Mouse (Mus musculus) MEL (cell line): Measurements from ENCODE around the gene Gdpd3. TPM values are rescaled to one million over a fixed set of nuclear protein-coding genes. Genes with fewer than 3 reads are reported as not detected.

Source experiments
- DNase-seq: peaks from one replicate; pipeline ENCODE4 v3.0.0; 2011; ENCODE audit warnings: low read depth, low spot score
- H3K27ac ChIP-seq: 2 replicates; pipeline ENCODE4 v1.5.1; 2012; ENCODE audit warnings: low read depth, mild to moderate bottlenecking, control low read depth, low read length, moderate library complexity; ENCODE audit not compliant: control insufficient read depth
- H3K27me3 ChIP-seq, 2 experiments: fragments of 150-350 bp in 1 of 2; sonication (generic) in 1 of 2; 2 replicates each; pipeline ENCODE4 v1.6.1; 2012; ENCODE audit warnings: low read length in 2 of 2, mild to moderate bottlenecking in 2 of 2, improper control_type of control experiment in 1 of 2, moderate library complexity in 1 of 2; ENCODE audit not compliant: insufficient read depth in 2 of 2, control insufficient read depth in 1 of 2
- H3K36me3 ChIP-seq, 2 experiments: 2 replicates each; pipeline ENCODE4 v1.6.1; 2012 to 2014; ENCODE audit warnings: low read length in 2 of 2, improper control_type of control experiment in 1 of 2, inconsistent platforms in 1 of 2, mild to moderate bottlenecking in 1 of 2; ENCODE audit not compliant: insufficient read depth in 2 of 2, control insufficient read depth in 1 of 2
- H3K4me1 ChIP-seq, 2 experiments: fragments of 150-350 bp in 1 of 2; sonication (generic) in 1 of 2; 2 replicates each; pipeline ENCODE4 v1.6.1; 2012; ENCODE audit warnings: low read length in 2 of 2, improper control_type of control experiment in 1 of 2, mild to moderate bottlenecking in 1 of 2; ENCODE audit not compliant: insufficient read depth in 2 of 2, control insufficient read depth in 1 of 2
- H3K4me3 ChIP-seq, 2 experiments: fragments of 150-350 bp in 1 of 2; sonication (generic) in 1 of 2; 2 replicates each; pipeline ENCODE4 v1.5.1; 2012; ENCODE audit warnings: low read depth in 2 of 2, low read length in 2 of 2, mild to moderate bottlenecking in 2 of 2, moderate library complexity in 2 of 2, control low read depth in 1 of 2, improper control_type of control experiment in 1 of 2; ENCODE audit not compliant: control insufficient read depth in 1 of 2, insufficient read depth in 1 of 2
- H3K79me2 ChIP-seq: 2 replicates; pipeline ENCODE4 v1.6.1; 2012; ENCODE audit warnings: mild to moderate bottlenecking, low read length, moderate library complexity; ENCODE audit not compliant: control insufficient read depth, poor library complexity, insufficient read depth
- H3K9ac ChIP-seq: 2 replicates; pipeline ENCODE4 v1.6.1; 2012; ENCODE audit warnings: low read depth, mild to moderate bottlenecking, control low read depth, low read length, moderate library complexity; ENCODE audit not compliant: control insufficient read depth, poor library complexity, severe bottlenecking
- H3K9me3 ChIP-seq: fragments of 150-350 bp; sonication (generic); replicated peaks from 2 replicates; pipeline ENCODE4 v1.6.1; 2012; ENCODE audit warnings: mild to moderate bottlenecking, low read length, improper control_type of control experiment, moderate library complexity; ENCODE audit not compliant: insufficient read depth
- BHLHE40 ChIP-seq: IDR thresholded peaks from 2 replicates; pipeline ENCODE4 v1.6.1; 2012; ENCODE audit warnings: low read depth, mild to moderate bottlenecking, inconsistent platforms, low read length, improper control_type of control experiment, borderline replicate concordance
- CHD1 ChIP-seq: IDR thresholded peaks from 2 replicates; pipeline ENCODE4 v1.6.1; 2012; ENCODE audit warnings: low read depth, mild to moderate bottlenecking, inconsistent platforms, low read length, improper control_type of control experiment
- CHD2 ChIP-seq: IDR thresholded peaks from 2 replicates; pipeline ENCODE4 v1.6.1; 2011; ENCODE audit warnings: low read length, improper control_type of control experiment
- CTCF ChIP-seq, 3 experiments: IDR thresholded peaks in 2 of 3; conservative IDR thresholded peaks in 1 of 3; 2 replicates each; pipeline ENCODE4 v1.5.1; 2011 to 2012; ENCODE audit warnings: low read length in 3 of 3, low read depth in 2 of 3, mild to moderate bottlenecking in 2 of 3, improper control_type of control experiment in 1 of 3, inconsistent platforms in 1 of 3, mixed read lengths in 1 of 3, moderate library complexity in 1 of 3; ENCODE audit not compliant: control insufficient read depth in 1 of 3, insufficient read depth in 1 of 3, poor library complexity in 1 of 3, severe bottlenecking in 1 of 3
- E2F4 ChIP-seq: IDR thresholded peaks from 2 replicates; pipeline ENCODE4 v1.6.1; 2011; ENCODE audit warnings: low read depth, low read length, improper control_type of control experiment, borderline replicate concordance
- ETS1 ChIP-seq: IDR thresholded peaks from 2 replicates; pipeline ENCODE4 v1.6.1; 2012; ENCODE audit warnings: low read depth, mild to moderate bottlenecking, inconsistent platforms, low read length, improper control_type of control experiment, moderate library complexity
- GATA1 ChIP-seq: IDR thresholded peaks from 2 replicates; pipeline ENCODE4 v1.6.1; 2011; ENCODE audit warnings: low read depth, low read length, improper control_type of control experiment
- HCFC1 ChIP-seq: IDR thresholded peaks from 2 replicates; pipeline ENCODE4 v1.6.1; 2012; ENCODE audit warnings: low read depth, mild to moderate bottlenecking, inconsistent platforms, low read length, improper control_type of control experiment, moderate library complexity
- JUND ChIP-seq: IDR thresholded peaks from 2 replicates; pipeline ENCODE4 v1.6.1; 2011; ENCODE audit warnings: low read depth, mild to moderate bottlenecking, improper control_type of control experiment, low read length
- KAT2A ChIP-seq: conservative IDR thresholded peaks from 2 replicates; pipeline ENCODE4 v1.6.1; 2012; ENCODE audit warnings: low read depth, low read length, improper control_type of control experiment, inconsistent platforms
- MAFK ChIP-seq: IDR thresholded peaks from 2 replicates; pipeline ENCODE4 v1.6.1; 2011; ENCODE audit warnings: low read depth, mild to moderate bottlenecking, low read length, improper control_type of control experiment, borderline replicate concordance
- MAX ChIP-seq: IDR thresholded peaks from 2 replicates; pipeline ENCODE4 v1.6.1; 2011; ENCODE audit warnings: low read length, improper control_type of control experiment
- MAZ ChIP-seq: IDR thresholded peaks from 2 replicates; pipeline ENCODE4 v1.6.1; 2012; ENCODE audit warnings: low read depth, mild to moderate bottlenecking, inconsistent platforms, low read length, improper control_type of control experiment
- MEF2A ChIP-seq: IDR thresholded peaks from 2 replicates; pipeline ENCODE4 v1.6.1; 2014; ENCODE audit warnings: low read depth, mild to moderate bottlenecking, inconsistent platforms, low read length, improper control_type of control experiment; ENCODE audit not compliant: poor library complexity, insufficient replicate concordance, severe bottlenecking; ENCODE audit errors: extremely low read depth
- MXI1 ChIP-seq: IDR thresholded peaks from 2 replicates; pipeline ENCODE4 v1.6.1; 2011; ENCODE audit warnings: mild to moderate bottlenecking, low read depth, low read length, improper control_type of control experiment
- MYB ChIP-seq: IDR thresholded peaks from 2 replicates; pipeline ENCODE4 v1.6.1; 2011; ENCODE audit warnings: mild to moderate bottlenecking, low read depth, low read length, improper control_type of control experiment
- MYC ChIP-seq: IDR thresholded peaks from 2 replicates; pipeline ENCODE4 v1.6.1; 2011; ENCODE audit warnings: low read depth, mild to moderate bottlenecking, low read length, improper control_type of control experiment, moderate library complexity
- NELFE ChIP-seq: IDR thresholded peaks from 2 replicates; pipeline ENCODE4 v1.6.1; 2011; ENCODE audit warnings: low read depth, low read length, improper control_type of control experiment
- NRF1 ChIP-seq: IDR thresholded peaks from 2 replicates; pipeline ENCODE4 v1.6.1; 2014; ENCODE audit warnings: low read depth, mild to moderate bottlenecking, inconsistent platforms, low read length, improper control_type of control experiment, moderate library complexity; ENCODE audit not compliant: poor library complexity, insufficient read depth, severe bottlenecking
- POLR2AphosphoS2 ChIP-seq: IDR thresholded peaks from 2 replicates; pipeline ENCODE4 v1.6.1; 2011; ENCODE audit warnings: low read length, improper control_type of control experiment
- POLR2AphosphoS5 ChIP-seq: IDR thresholded peaks from 2 replicates; pipeline ENCODE4 v1.6.1; 2012; ENCODE audit warnings: low read depth, borderline replicate concordance, mild to moderate bottlenecking, inconsistent platforms, low read length, moderate library complexity, mixed read lengths
- RAD21 ChIP-seq: IDR thresholded peaks from 2 replicates; pipeline ENCODE4 v1.6.1; 2011; ENCODE audit warnings: mild to moderate bottlenecking, low read depth, low read length, improper control_type of control experiment
- RCOR1 ChIP-seq: IDR thresholded peaks from 2 replicates; pipeline ENCODE4 v1.6.1; 2012; ENCODE audit warnings: low read depth, mild to moderate bottlenecking, inconsistent platforms, low read length, improper control_type of control experiment
- SIN3A ChIP-seq: IDR thresholded peaks from 2 replicates; pipeline ENCODE4 v1.6.1; 2012; ENCODE audit warnings: low read length, improper control_type of control experiment, inconsistent platforms
- SMC3 ChIP-seq: IDR thresholded peaks from 2 replicates; pipeline ENCODE4 v1.6.1; 2011; ENCODE audit warnings: low read depth, low read length, improper control_type of control experiment
- TAL1 ChIP-seq: IDR thresholded peaks from 2 replicates; pipeline ENCODE4 v1.6.1; 2012; ENCODE audit warnings: mild to moderate bottlenecking, inconsistent platforms, low read length, moderate library complexity, mixed read lengths
- TBP ChIP-seq: IDR thresholded peaks from 2 replicates; pipeline ENCODE4 v1.8.0; 2011; ENCODE audit warnings: low read depth, low read length, improper control_type of control experiment
- TCF12 ChIP-seq: IDR thresholded peaks from 2 replicates; pipeline ENCODE4 v1.6.1; 2014; ENCODE audit warnings: low read depth, mild to moderate bottlenecking, inconsistent platforms, low read length, improper control_type of control experiment, moderate library complexity
- UBTF ChIP-seq: IDR thresholded peaks from 2 replicates; pipeline ENCODE4 v1.6.1; 2012; ENCODE audit warnings: low read depth, mild to moderate bottlenecking, inconsistent platforms, low read length, improper control_type of control experiment, moderate library complexity, borderline replicate concordance; ENCODE audit not compliant: insufficient read depth
- USF1 ChIP-seq: IDR thresholded peaks from 2 replicates; pipeline ENCODE4 v1.6.1; 2014; ENCODE audit warnings: low read depth, mild to moderate bottlenecking, inconsistent platforms, low read length, improper control_type of control experiment, moderate library complexity
- USF2 ChIP-seq, 2 experiments: IDR thresholded peaks; 2 replicates each; pipeline ENCODE4 v1.6.1; 2011 to 2012; ENCODE audit warnings: improper control_type of control experiment in 2 of 2, low read length in 2 of 2, borderline replicate concordance in 1 of 2, inconsistent platforms in 1 of 2, low read depth in 1 of 2, mild to moderate bottlenecking in 1 of 2; ENCODE audit not compliant: insufficient read depth in 1 of 2
- ZC3H11A ChIP-seq: IDR thresholded peaks from 2 replicates; pipeline ENCODE4 v1.6.1; 2012; ENCODE audit warnings: low read depth, mild to moderate bottlenecking, inconsistent platforms, low read length, improper control_type of control experiment
- ZNF384 ChIP-seq: IDR thresholded peaks from 2 replicates; pipeline ENCODE4 v1.6.1; 2012; ENCODE audit warnings: low read depth, mild to moderate bottlenecking, inconsistent platforms, low read length, improper control_type of control experiment
- polyA plus RNA-seq, 2 experiments: library from polyadenylated mRNA; stranded (reverse) in 1 of 2; unstranded in 1 of 2; fragments of >175 nt in 1 of 2; fragments of >200 nt in 1 of 2; gene quantifications; 2 replicates each; pipeline versions ENCODE4 v1.2.1 to v1.2.4; 2012; ENCODE audit warnings: low replicate concordance in 2 of 2, low read depth in 1 of 2; ENCODE audit not compliant: insufficient read length in 2 of 2, insufficient read depth in 1 of 2, missing spikeins in 1 of 2
- total RNA-seq: library from RNA; depleted of rRNA; stranded (reverse); fragments of 300-350 nt; gene quantifications from 2 replicates; pipeline ENCODE4 v1.2.3, GENCODE M21; 2012

The Gdpd3 gene
- total and polyA plus RNA-seq, 3 experiments, result 12.7 to 13.0 TPM; not detected in 1

DNA sequence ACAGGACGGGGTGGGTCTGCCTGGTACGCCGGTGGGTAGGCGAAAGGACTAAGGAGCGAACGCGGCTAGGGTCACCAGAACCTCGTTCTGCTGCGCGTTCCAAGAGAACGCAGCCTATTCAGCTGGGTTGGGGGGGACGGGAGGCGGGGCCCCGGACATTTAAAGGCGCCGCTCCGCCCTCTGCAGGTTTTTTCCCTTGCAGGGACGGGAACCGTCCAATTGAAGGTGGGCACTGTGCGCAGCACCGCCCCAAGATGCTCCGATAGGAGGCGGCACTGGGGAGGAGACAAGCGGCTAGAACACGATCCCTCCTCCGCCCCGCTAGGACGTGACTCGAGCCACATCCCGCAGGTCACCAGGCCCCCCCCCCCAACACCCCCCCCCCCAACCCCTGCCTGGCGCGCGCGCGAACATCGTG, 32.9 kb downstream of the Gdpd3 start (continued):
- TF ChIP-seq POLR2AphosphoS5, result no peak
- TF ChIP-seq RAD21, result no peak
- no peak for TF ChIP-seq JUND
- no peak for TF ChIP-seq TAL1

DNA sequence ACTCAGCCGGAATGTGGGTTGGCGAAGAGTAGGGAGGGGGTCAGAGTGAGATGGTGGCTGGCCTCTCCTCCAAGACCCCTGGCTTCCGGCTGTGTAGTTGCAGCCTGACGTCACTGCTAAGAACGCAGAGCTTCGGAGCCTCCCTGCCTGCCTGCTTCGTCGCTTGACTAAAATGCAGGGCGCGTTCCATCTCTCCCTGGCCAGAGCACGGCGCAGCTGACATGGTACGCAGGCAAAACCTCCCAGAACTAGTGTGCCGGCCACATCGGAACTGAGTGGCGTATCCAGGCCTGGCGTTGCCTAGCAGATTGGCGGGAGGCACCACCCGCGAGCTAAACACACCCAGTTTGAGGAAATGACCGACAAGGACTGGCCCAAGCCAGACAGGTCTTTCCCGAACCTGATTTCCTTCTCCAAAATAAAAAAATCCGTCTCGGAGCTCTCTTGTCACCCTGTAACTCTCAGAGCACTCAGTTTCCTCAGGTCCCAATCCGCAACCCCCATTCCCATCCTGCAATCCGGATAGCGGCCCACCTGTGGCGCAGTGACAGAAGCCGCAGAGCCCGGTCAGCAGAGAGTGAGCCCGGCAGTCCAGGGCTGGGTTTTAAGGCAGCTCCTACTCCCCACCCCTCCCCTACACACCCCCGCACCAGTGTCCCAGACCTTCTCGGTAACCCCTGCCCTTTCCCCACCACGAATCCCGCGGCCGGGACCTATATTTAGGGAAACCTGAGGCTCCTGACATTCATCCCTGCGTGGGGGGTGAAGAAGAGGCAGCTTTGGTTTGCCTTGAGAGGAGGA, 33.5 kb downstream of the Gdpd3 start:
- peak overlapping the region; percentile 65 for H3K9ac ChIP-seq
- no peaks in the 10 kb centered on the region for H3K9me3 ChIP-seq
- no peak for DNase-seq
- peaks cover 20 to 47% of the 10 kb centered on the region in 2 experiments for H3K4me1 ChIP-seq
- peaks cover 13 to 51% of the 10 kb centered on the region in 2 experiments for H3K36me3 ChIP-seq
- H3K27me3 ChIP-seq, result no peaks in the 10 kb centered on the region
- peak overlapping the region; percentile 92 for H3K27ac ChIP-seq
- peak overlapping the region; percentile 56 to 78 for H3K4me3 ChIP-seq
- peaks cover 35% of the 10 kb centered on the region for H3K79me2 ChIP-seq
- TF ChIP-seq SIN3A (no peak), E2F4 (no peak), ZC3H11A (no peak), RAD21 (no peak), KAT2A (no peak), MAFK (no peak), NRF1 (no peak), TBP (0 out of 2 replicates have a peak, but pooled peaks have one; percentile 53), TCF12 (peak; percentile 32; the same call in 1 of the 2 replicates), MXI1 (no peak), GATA1 (no peak), POLR2AphosphoS2 (no peak), TAL1 (no peak), MYC (no peak), USF1 (no peak), MAZ (peak; percentile 95), RCOR1 (no peak), USF2 (IDR thresholded peaks at IDR 0.05; ENCODE audit: borderline replicate concordance in 1 of 2, insufficient read depth in 1 of 2, low read depth in 1 of 2, low read length in 2 of 2) (no peak), ETS1 (peak; percentile 83), CHD2 (no peak), NELFE (no peak), UBTF (no peak), SMC3 (no peak), MEF2A (no peak), CHD1 (no peak; the same call in 1 of the 2 replicates), MAX (no peak), BHLHE40 (no peak), POLR2AphosphoS5 (no peak), JUND (no peak), MYB (no peak), ZNF384 (no peak), HCFC1 (peak; percentile 18; the same call in 1 of the 2 replicates), CTCF (IDR thresholded peaks at IDR 0.05 in 2 of 3, conservative IDR thresholded peaks at IDR 0.05 in 1 of 3; ENCODE audit: control insufficient read depth in 1 of 3, insufficient read depth in 1 of 3, low read depth in 2 of 3, low read length in 3 of 3, poor library complexity in 1 of 3, severe bottlenecking in 1 of 3) (no peak)
